Mouse (Mus musculus): Measurements from ENCODE around the gene Npas2. TPM values are rescaled to one million over a fixed set of nuclear protein-coding genes. Genes with fewer than 3 reads are reported as not detected.

Gene Npas2
- total RNA-seq (2021) = 10 to 100 TPM in 1 of 2 experiments, 1 to 10 TPM in 1; 2.2 to 11.4 TPM

DNA sequence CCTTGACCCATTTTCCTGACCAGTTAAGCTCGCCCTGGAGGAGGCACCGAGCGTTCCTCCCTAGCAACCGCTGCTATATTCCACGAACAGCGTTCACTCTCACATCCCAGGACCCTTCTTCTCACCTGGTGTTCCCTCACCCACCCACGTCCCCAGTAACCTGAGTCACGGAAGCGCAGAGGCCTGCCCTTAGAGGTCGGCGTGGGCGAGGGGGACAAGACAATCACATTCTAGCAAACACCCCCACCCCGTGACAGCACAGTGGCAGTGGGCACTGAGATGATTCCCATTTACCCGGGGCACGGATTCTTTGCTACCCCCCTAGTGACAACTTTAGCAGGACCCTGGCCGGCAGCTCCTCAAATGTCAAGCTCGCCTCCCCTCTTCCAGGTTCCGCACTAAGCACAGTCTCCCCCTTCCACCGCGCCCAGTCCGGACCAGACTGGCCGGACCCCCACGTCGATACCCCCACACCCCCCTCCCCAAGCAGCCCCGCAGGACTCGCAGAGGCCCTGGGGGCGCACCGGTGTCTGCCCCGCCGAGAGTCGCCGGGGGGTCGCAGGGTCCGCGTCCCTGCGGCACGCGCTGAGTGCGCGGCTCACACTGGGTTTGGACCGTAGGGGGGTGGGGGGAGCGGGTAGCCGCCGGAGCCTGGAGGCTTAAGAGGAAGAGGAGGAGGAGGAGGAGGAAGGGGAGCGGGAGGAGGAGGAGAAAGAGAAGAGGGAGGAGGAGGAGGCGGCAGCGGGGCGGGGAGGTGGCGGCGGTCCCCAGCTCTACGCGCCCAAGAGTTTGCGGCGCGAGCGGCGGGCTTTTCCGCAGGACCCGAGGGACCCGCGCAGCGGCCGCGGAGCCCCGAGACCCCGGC, at the start of gene Npas2:
Npas2 (plus strand) TSS at position 735 of the 865 bp plus-strand sequence.
- intact Hi-C loops (cut with DNase I) = loop anchor here (2.0 to 5.0 kb wide), 3 partner anchors 86 to 182 kb away; no protein-coding TSS in a partner anchor
- no peak for DNase-seq (ENCODE audit: low spot score)

DNA sequence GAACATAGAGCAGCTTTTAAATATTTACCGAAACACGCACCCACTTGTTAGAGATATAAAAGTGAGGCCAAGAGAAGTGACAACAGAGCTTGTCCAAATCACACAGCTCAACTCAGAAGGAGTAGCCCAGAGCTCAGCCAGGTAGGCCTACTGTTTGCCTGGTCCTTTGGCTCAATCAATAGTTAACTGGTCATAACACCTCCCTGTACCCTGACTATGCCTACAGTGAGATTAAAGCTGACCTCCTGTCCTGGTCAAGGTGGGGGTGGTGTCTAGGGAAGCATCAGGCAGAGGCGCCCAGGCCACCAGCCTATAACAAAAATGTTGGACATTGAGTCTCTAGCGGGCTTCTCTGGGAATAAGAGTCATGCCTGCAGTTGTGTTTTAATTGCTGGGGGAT, 36.8 kb upstream of the Npas2 start:
- intact Hi-C loops (cut with DNase I) = no loop called here
- DNase-seq (ENCODE audit: low spot score) = no peak

DNA sequence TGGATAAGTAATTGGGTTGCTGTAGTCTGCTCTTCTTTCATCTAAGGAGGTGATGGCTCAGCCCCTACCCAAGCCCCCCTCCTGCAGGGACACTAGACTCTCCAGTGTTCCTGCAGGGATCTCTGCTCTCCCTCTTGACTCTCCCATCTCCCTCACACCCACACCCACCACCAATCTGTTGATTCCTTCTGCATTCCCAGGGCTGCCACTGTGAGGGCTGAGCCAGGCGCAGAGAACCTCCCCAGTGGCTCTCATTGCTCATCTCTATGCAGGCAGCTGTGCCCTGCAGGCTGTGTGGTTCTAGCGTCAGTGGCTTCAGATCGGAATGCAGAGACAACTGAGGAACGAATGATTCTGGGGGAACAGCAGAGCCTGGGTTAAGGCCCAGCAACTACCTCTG, 33.4 kb upstream of the Npas2 start:
- DNase-seq (ENCODE audit: low spot score) = no peak
- intact Hi-C loops (cut with DNase I) = no loop called here

DNA sequence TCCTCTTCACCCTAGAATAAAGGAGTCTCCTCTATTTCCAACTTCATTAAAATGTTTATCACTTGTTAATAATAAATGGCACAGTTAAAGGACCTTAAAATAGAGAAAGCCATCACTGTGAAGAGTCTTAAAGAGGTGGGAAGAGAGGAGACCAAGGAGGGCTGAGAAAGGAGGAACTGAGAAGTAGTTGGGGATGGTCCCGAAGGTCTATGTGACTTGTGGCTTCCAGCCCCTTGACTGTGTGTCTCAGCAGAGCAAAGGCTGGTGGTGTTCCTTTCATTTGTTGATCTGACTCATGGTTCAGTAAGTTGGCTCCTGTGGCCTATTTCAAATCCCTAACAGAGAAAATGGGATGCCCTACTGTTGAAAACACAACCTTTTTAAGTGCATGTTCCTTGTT, 30.5 kb upstream of the Npas2 start:
- no peak for DNase-seq (ENCODE audit: low spot score)
- intact Hi-C loops (cut with DNase I) = no loop called here

DNA sequence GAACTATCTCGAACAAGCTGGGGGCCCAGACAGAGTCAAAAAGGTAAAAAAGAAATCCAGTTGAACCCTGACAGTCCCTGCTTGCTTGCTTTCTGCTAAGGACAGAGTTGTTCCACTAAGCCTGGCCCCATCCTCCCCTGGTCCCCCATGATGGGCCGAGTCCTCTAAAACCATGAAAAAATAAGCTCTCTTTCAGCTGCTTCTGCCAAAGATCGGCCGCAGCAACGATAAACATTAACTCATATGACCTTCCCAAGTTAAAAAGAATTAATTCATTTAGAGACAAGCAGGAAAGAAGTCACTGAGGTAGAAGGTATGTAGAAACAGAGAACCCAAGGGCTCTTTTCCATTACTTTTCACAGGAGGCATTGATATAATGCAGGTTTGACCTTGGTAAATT, 16.8 kb upstream of the Npas2 start:
- no peak for DNase-seq (ENCODE audit: low spot score)
- intact Hi-C loops (cut with DNase I) = no loop called here

DNA sequence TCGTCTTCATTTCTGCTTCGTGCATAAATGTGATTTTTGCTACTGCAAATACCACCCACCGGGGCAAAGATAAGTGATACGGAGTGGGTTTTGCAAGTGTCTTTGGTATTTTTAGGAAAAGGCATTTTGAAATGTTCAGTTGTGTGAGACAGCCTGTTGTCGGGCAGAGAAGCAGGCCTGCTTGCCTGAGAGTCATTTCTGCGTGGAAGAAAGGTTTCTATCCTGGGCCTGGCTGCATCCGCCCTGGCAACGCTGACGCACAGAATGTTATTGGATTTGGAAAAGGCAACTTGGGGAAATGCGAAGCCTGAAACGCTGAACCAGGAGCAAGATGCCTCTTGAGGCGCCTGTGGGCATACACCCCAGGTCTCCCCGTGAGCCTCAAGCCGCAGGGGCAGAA, 16.3 kb upstream of the Npas2 start:
- DNase-seq (ENCODE audit: low spot score) = no peak
- intact Hi-C loops (cut with DNase I) = no loop called here

DNA sequence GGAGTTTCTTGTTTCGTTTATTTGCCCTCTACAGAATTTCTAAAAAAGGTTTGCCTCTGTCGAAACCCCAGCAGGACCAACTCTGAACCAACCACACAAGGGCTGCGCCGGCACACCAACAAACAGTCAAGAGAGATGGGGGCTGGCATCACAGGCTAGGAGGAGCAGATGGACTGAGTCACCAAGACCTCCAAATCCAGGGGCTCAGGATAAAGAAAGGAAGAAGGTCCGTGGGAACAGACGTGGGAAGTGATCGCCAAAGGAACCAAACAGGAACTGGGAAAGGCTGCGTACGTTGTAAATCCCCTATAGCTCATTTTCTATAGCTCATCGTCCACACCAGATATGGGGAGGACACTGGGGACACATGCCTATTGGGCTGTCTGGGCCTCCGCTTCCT, 13.7 kb upstream of the Npas2 start:
- intact Hi-C loops (cut with DNase I) = loop anchor here (5.0 kb wide), 1 partner anchor 63 kb away; no protein-coding TSS in a partner anchor
- DNase-seq (ENCODE audit: low spot score) = no peak

DNA sequence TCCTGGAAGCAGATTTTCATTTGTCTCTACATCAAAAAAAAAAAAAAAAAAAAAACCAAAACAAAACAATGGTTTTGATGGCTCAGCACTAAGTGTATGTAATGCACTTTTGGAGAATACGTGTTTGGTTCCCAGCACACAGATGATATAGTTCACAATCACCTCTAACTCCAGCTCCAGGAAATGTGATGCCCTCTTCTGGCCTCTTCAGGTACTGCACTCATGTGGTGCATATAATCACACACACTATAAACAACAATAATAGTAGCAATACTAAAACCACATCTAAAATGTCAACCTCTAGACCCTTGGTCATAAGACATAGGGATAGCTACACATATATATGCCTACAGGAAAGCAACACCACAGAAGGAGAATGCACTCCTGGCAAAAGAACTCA, 13.0 kb upstream of the Npas2 start:
- DNase-seq (ENCODE audit: low spot score) = no peak
- intact Hi-C loops (cut with DNase I) = loop anchor here (5.0 kb wide), 1 partner anchor 63 kb away; no protein-coding TSS in a partner anchor

DNA sequence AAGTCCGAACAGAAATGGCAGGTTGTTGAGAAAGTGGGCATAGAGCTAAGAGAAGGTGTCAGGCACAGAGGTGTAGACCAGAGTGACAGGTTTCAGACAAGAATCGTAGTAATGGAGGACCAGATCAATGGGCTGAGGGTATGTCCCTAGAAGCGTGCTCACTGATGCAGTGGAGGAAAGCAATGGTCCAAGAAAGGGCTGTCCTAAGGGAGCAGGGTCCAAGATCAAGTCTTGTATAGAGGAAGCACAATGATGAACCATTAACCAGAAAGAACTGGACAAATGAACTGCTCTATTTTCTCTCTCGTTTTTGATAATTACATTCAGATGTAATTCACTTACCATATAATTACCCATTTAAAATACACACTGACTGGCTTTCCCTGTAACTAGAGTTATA, 11.6 kb upstream of the Npas2 start:
- DNase-seq (ENCODE audit: low spot score) = no peak
- intact Hi-C loops (cut with DNase I) = loop anchor here (5.0 kb wide), 1 partner anchor 65 kb away; no protein-coding TSS in a partner anchor

DNA sequence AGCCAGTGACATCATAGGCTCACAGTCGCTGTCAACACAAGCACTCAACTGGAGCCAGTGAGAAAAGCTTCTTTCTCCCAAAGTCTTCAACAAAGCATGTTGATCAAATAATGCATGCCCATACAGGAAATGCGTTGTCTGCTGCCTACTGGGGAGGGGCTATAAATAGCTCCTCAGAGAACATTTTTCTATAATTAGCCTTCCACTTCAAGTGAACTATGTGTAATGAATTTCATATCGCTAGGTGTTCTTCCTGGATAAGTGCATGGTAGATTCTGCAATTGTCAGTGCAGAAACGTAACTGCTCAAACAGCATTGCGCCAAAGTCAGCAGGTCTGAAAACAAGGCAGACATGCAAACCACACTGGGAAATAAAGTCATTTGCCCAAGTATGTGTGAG, 7.7 kb upstream of the Npas2 start:
- intact Hi-C loops (cut with DNase I) = no loop called here
- no peak for DNase-seq (ENCODE audit: low spot score)

DNA sequence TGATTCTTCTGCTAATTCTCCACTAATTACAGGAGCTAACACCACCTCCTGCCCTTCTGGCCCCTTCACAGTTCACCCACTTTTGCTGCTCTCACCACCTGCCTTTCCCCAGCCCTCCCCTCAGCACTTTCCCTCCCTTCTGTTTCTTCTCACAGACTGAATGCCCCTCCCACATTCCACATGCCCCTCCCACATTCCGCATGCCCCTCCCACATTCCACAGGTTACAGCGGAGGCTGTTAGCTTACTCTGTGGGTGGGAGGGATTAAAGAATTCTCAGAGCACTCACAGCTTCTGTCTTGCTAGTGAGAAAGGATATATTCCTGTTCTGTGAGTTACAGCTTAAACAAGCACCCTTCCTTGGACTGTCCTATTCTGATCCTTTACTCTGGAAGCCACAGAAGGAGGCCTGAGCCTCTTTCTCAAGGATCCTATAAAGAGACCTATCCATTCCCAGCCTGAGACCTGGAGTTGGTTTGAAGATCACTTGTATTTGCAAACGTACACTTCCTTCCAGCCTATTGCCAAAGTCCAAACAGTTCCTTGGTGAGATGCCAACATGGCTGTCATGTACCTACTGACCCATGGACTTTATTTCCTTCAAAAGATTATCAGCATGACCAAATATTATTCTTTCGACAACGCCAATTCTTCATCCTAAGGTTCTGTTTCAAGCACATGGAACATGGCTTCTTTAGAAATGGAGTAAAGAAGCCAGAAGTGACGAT, 6.7 kb upstream of the Npas2 start:
- DNase-seq (ENCODE audit: low spot score) = no peak
- intact Hi-C loops (cut with DNase I) = no loop called here

DNA sequence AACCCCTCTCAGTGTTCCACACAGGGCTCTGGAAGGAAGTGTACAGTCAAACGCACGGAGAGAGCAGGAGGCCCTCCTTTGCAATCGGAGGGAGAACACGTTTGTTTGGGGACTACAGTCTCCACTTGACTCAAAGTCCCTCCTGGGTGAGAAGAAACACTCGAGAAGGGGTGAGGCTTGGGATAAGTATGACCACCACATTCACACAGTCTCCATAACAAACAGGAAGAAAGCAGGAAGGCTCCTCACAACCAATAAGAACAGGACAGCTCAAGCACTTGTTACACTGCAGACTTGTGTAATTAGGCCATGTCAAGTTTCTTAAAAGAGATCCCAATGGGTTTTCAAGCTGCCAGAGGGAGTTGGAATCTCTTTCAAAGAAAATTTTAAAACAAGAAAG, 2.4 kb upstream of the Npas2 start:
- intact Hi-C loops (cut with DNase I) = loop anchor here (5.0 kb wide), 2 partner anchors 84 to 91 kb away; no protein-coding TSS in a partner anchor

DNA sequence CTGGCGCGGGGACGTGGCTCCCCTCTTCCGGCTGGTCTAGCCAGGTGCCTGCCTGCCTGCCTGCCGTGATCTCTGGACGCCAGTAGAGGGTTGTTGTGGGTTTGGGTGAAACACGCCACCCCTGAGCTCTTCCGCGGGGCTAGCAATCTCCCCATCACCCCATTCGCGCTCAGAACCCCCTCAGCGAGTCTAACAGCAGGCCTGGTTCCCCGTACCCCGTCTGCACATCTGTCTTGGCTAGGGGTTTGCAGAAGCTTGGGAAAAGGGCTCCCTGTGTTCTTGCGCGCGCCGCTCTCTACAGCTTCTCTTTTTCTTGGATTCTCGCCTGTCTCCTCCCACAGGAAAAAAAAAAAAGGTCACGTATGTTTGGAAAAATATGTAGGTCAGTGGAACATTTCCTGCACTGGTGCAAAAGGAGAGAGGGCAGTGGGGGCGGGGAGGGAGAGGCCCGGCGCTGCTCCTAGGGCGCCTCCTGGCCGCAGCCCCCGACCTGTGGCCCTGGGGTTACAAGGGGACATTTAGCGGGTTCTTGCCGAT, 1.0 kb upstream of the Npas2 start:
- DNase-seq (ENCODE audit: low spot score) = peak; percentile 29
- intact Hi-C loops (cut with DNase I) = loop anchor here (2.0 to 5.0 kb wide), 3 partner anchors 85 to 182 kb away; no protein-coding TSS in a partner anchor

More for the DNA sequence above, 2.4 kb upstream of the Npas2 start:
- DNase-seq (ENCODE audit: low spot score) = no peak

DNA sequence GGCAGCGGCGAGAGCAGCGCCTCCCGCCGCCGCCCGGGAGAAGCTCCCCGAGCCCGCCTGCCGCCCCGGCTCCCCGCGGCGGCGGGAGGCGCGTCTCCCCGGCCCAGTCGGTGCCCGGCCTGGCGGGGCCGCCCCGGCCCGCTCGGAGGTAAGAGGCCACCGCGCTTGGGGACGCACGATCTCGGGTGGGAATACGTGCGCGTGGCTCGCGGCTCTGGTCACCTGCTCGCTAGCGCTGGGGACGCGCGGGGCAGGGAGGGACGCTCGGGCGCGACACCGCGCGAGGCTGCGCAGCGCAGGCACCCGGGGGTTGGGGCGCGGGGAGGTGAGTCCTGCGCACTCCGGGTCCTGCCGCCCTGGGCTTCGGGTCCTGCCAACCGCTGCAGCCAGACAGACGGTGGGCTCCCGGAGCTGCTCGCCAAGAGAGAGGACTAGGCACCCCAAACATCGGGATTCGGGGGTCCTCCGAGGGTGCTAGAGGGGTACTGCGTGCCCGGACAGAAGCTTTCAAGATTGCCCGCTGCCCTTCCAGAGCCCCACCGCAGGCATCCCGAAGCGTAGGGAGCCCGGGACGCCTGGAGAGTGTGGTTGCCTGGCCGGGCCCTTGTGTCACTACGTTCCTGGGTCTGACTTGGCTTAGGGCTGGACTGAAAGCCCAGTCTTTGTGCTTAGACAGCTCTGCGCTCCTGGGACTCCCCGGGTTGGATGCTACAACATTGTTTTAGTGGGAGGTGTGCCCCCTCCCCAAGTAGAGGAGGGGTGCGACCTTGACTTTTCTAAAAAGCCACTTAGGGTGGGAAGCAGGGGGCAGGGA, 538 bp downstream of the Npas2 start:
- intact Hi-C loops (cut with DNase I) = loop anchor here (2.0 to 5.0 kb wide), 3 partner anchors 87 to 183 kb away; no protein-coding TSS in a partner anchor
- DNase-seq (ENCODE audit: low spot score) = no peak

DNA sequence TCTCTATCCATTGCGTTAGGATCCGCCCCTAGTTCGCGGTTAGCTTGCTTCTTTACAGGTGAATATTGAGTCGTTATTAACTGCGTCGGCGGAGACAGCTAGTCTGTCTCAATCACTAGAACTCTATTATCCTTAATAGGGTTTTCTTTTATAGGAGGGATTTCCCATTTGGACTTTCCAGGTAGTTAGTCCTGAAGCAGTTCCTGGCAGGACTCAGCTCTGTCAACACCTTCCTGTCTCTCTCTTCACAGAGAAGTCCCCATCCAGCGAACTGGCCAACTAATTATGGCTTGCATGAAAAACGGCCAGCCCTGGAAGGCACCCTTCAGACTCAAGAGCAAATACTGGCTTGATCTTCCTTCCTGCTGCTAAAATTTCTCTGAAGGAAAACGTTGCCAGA, 1.4 kb downstream of the Npas2 start:
- intact Hi-C loops (cut with DNase I) = loop anchor here (5.0 kb wide), 3 partner anchors 87 to 137 kb away; no protein-coding TSS in a partner anchor
- no peak for DNase-seq (ENCODE audit: low spot score)

DNA sequence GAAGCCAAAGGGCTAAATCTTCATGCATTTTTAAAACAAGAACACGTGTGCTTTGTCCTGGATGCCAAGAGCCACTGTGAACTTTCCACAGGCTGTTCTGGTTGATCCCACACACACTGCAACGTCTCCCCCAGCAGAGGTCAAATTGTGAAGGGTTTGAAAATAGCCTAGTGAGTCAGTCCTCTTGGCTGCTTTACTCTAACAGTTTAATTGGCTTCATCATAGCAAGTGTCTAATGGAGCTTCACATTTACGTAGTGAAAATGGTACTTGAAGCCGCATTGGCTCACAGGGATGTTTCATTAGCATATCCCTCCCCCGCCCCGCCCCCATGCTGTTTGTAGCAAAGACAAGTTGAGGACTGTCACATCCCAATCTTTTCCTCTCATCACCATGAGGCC, 2.6 kb downstream of the Npas2 start:
- intact Hi-C loops (cut with DNase I) = loop anchor here (5.0 kb wide), 1 partner anchor 136 kb away; no protein-coding TSS in a partner anchor
- no peak for DNase-seq (ENCODE audit: low spot score)

DNA sequence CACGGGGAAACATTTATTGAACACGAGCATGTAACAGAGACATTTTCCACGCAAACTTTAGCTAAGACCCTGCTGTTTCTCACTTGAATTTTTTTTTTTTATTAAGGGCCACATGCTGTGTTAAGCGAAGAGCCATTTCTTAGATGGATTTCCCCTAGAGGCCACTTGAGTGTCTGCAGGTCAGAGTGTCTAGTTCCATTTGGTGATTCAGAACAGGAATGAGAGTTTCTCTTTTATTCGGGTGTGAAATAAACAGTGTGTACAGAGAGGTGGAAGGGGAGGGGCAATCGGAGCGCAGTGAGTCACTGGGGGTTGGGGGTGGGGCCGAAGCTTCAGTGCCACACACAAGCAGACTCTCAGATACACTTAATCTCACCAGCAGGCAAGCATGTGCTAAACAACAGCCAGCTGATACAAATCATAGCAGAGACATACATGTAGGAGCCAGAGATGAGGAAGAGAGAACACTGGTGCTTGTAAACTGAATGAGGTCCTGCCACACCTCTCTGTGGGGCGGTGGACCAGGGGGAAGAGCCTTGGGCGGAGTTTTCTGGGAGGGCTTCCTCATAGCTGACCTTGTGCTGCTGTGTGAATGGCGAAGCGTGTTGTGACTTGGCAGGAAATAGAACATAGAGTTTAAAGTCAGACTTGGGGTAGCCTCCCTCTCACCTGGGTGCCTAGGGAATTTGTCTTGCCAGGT, 3.3 kb downstream of the Npas2 start:
- intact Hi-C loops (cut with DNase I) = loop anchor here (5.0 kb wide), 1 partner anchor 135 kb away; no protein-coding TSS in a partner anchor
- no peak for DNase-seq (ENCODE audit: low spot score)

DNA sequence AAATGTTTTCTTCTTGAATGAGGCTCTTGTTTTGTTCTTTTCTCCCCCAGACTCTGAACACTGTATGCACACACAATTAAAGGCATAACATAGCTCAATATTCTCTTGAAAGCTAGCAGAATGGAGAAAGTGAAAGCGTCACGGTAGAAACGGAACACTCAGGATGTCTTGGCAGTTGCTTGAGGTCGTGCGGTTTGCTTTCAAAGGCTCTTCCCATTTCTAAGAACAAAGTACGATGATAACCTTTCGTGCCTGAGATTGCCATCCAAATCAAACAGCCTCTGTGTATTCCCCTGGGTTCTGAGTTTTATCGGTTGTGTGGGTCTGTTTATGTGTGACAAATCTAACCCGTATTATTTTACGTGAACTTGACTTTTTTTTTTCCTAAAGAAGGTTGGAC, 11.5 kb downstream of the Npas2 start:
- no peak for DNase-seq (ENCODE audit: low spot score)
- intact Hi-C loops (cut with DNase I) = no loop called here

DNA sequence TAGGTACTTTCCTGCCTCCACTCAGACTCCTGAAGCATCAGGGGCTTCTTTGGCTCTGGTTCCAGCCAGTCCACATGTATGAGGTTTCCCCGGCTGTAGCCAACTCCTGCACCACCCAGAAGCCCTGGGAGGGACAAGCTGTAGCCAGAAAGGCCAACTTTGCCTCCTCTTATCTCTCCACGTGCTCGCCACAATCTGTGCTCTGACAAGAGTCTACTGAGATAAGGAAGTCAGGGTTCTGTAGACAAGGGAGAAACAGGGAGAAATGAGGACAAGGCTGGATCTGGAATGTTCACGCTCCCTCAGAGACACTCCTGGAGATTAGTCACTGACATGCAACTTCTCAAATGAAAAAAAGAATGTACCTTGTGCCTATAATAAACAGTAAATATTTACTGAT, 12.2 kb downstream of the Npas2 start:
- intact Hi-C loops (cut with DNase I) = no loop called here
- no peak for DNase-seq (ENCODE audit: low spot score)
